8 mouse cellular contexts compared by ENCODE assay signal in the genomic region with DNA sequence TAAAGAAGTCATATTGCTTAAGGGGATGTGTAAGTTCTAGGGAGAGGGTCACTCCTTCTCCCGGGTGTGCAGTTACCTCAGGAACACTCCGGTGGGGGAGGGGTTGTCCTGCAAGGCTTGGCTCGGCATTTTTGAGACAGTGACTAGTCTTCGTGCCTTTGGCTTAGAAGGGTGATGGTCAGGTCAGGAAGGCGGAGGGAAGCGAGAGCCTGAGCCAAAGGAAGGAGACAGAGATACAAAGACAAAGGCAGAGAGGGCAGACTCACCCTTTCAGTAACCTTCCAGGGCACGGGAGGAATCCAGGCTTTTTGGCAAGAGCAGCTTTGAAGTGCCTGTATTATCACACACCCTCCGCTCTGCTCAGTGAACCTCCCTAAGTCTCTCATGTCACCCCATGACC. TPM values are rescaled to one million over a fixed set of nuclear protein-coding genes. Genes with fewer than 3 reads are reported as not detected.
A peak's percentile ranks its signal among the peaks of the same experiment; 100 is the strongest.
DNase-seq lines count a peak whose midpoint lies in the region; ATAC-seq and TF ChIP-seq lines count a peak whose summit lies in the region.

No protein-coding gene starts in this region.

- H3K9me3 ChIP-seq in lung, embryonic 14.5 days (ENCODE audit: low read depth, low read length), result no peaks in the 10 kb centered on the region
- H3K9me3 ChIP-seq in embryonic facial prominence, embryonic 11.5 days (replicated peaks; ENCODE audit: control insufficient read depth, low read length), result no peaks in the 10 kb centered on the region
- H3K9me3 ChIP-seq in kidney, embryonic 15.5 days (replicated peaks), result no peaks in the 10 kb centered on the region
- H3K9me3 ChIP-seq in stomach, embryonic 15.5 days, result no peaks in the 10 kb centered on the region

- peak overlapping the region; percentile 70 for H3K4me2 ChIP-seq in lung, embryonic 14.5 days
- H3K4me2 ChIP-seq in embryonic facial prominence, embryonic 11.5 days (ENCODE audit: low read depth, low read length), result no peak overlapping the region
- H3K4me2 ChIP-seq in kidney, embryonic 15.5 days, result no peak overlapping the region
- 0 out of 2 replicates have a peak overlapping the region, but pooled peaks have one; percentile 81 for H3K4me2 ChIP-seq in stomach, embryonic 15.5 days

- 0 out of 2 replicates have a peak overlapping the region, but pooled peaks have one; percentile 40 for H3K9ac ChIP-seq in lung, embryonic 14.5 days
- H3K9ac ChIP-seq in embryonic facial prominence, embryonic 11.5 days (replicated peaks; ENCODE audit: low read length), result peak overlapping the region; percentile 63; the same call in 1 of the 2 replicates
- H3K9ac ChIP-seq in kidney, embryonic 15.5 days, result no peak overlapping the region
- H3K9ac ChIP-seq in stomach, embryonic 15.5 days, result no peak overlapping the region

- H3K27ac ChIP-seq in lung, embryonic 14.5 days (ENCODE audit: low read depth), result peak overlapping the region; percentile 97
- peak overlapping the region; percentile 89 for H3K27ac ChIP-seq in embryonic facial prominence, embryonic 11.5 days (replicated peaks; ENCODE audit: low read depth, low read length)
- peak overlapping the region; percentile 95 for H3K27ac ChIP-seq in kidney, embryonic 15.5 days
- peak overlapping the region; percentile 94 for H3K27ac ChIP-seq in stomach, embryonic 15.5 days
- no peak overlapping the region for H3K27ac ChIP-seq in left cerebral cortex, adult 2 months

- ATAC-seq in lung, embryonic 14.5 days (ENCODE audit: insufficient read depth), result no peak
- ATAC-seq in embryonic facial prominence, embryonic 11.5 days (replicated peaks; ENCODE audit: insufficient number of reproducible peaks, low FRiP score, low TSS enrichment, low read depth), result no peak
- no peak for ATAC-seq in kidney, embryonic 15.5 days (replicated peaks; ENCODE audit: low FRiP score)
- ATAC-seq in stomach, embryonic 15.5 days (ENCODE audit: insufficient read depth, low FRiP score, low read depth), result no peak

- no peak for TF ChIP-seq CTCF in lung, embryonic 14.5 days (IDR thresholded peaks at IDR 0.05; ENCODE audit: low read depth)
- no peak for TF ChIP-seq CTCF in left cerebral cortex, adult 2 months (IDR thresholded peaks at IDR 0.05)

- WGBS in lung, embryonic 14.5 days, result 18% methylated on average over 8 of the region's 8 CpGs
- 35% methylated on average over 8 of the region's 8 CpGs for WGBS in embryonic facial prominence, embryonic 11.5 days
- 30% methylated on average over 8 of the region's 8 CpGs for WGBS in kidney, embryonic 15.5 days
- 41% methylated on average over 8 of the region's 8 CpGs for WGBS in stomach, embryonic 15.5 days

- DNase-seq in lung, embryonic 14.5 days, result no peak
- no peak for DNase-seq in lung, postnatal 36 days
- DNase-seq in embryonic facial prominence, embryonic 11.5 days (ENCODE audit: low spot score), result no peak
- DNase-seq in layer of hippocampus, postnatal 36 days, result no peak
- DNase-seq in spleen, postnatal 10 days (ENCODE audit: low spot score in 2 of 2), result no peak
- DNase-seq in left cerebral cortex, adult 2 months (ENCODE audit: extremely low spot score in 1 of 2, low spot score in 2 of 2), result no peak

- H3K27me3 ChIP-seq in lung, embryonic 14.5 days (ENCODE audit: insufficient read depth, low read length), result no peaks in the 10 kb centered on the region
- H3K27me3 ChIP-seq in embryonic facial prominence, embryonic 11.5 days (ENCODE audit: control insufficient read depth, insufficient read depth, low read length), result no peaks in the 10 kb centered on the region
- no peaks in the 10 kb centered on the region for H3K27me3 ChIP-seq in kidney, embryonic 15.5 days
- H3K27me3 ChIP-seq in stomach, embryonic 15.5 days (replicated peaks), result no peaks in the 10 kb centered on the region

- intact Hi-C loops in left cerebral cortex, adult 2 months (cut with DNase I), result no loop called here

- H3K4me1 ChIP-seq in lung, embryonic 14.5 days (ENCODE audit: insufficient read depth), result peaks cover 18% of the 10 kb centered on the region
- H3K4me1 ChIP-seq in embryonic facial prominence, embryonic 11.5 days (ENCODE audit: control insufficient read depth, insufficient read depth, low read length), result peaks cover 19% of the 10 kb centered on the region
- H3K4me1 ChIP-seq in kidney, embryonic 15.5 days, result peaks cover 39% of the 10 kb centered on the region
- H3K4me1 ChIP-seq in stomach, embryonic 15.5 days, result peaks cover 44% of the 10 kb centered on the region

- H3K36me3 ChIP-seq in lung, embryonic 14.5 days (ENCODE audit: insufficient read depth), result peaks cover 11% of the 10 kb centered on the region
- H3K36me3 ChIP-seq in embryonic facial prominence, embryonic 11.5 days (replicated peaks; ENCODE audit: control insufficient read depth, insufficient read depth, low read depth, low read length), result no peaks in the 10 kb centered on the region
- H3K36me3 ChIP-seq in kidney, embryonic 15.5 days, result peaks cover 11% of the 10 kb centered on the region
- H3K36me3 ChIP-seq in stomach, embryonic 15.5 days, result peaks cover 8% of the 10 kb centered on the region; the same call in 1 of the 2 replicates

- no peak overlapping the region for H3K4me3 ChIP-seq in lung, embryonic 14.5 days (ENCODE audit: low read depth, low read length)
- H3K4me3 ChIP-seq in embryonic facial prominence, embryonic 11.5 days (ENCODE audit: low read depth, low read length), result no peak overlapping the region
- H3K4me3 ChIP-seq in kidney, embryonic 15.5 days (replicated peaks), result no peak overlapping the region
- H3K4me3 ChIP-seq in stomach, embryonic 15.5 days (replicated peaks), result no peak overlapping the region
- H3K4me3 ChIP-seq in left cerebral cortex, adult 2 months, result no peak overlapping the region

RNA-seq across cellular contexts. Expression of a gene that starts 1.4 kb away (rescaled TPM):
- 799 and 855 TPM in 2 replicates for polyA plus RNA-seq in lung, embryonic 14.5 days (2014; fragmentation: Nextera tagmentation; extraction: Ambion mirVana)
- 547 and 598 TPM in 2 replicates for polyA plus RNA-seq in embryonic facial prominence, embryonic 11.5 days (2014; fragmentation: Nextera tagmentation; extraction: Ambion mirVana)
- polyA plus RNA-seq in kidney, embryonic 15.5 days (2015; fragmentation: Nextera tagmentation; extraction: Ambion mirVana), result 761 and 838 TPM in 2 replicates
- polyA plus RNA-seq in stomach, embryonic 15.5 days (2015; fragmentation: Nextera tagmentation; extraction: Ambion mirVana), result 1,300 and 1,476 TPM in 2 replicates
- total RNA-seq in layer of hippocampus, postnatal 36 days (2021), result 10 to 100 TPM; 18.2 to 19.2 TPM
- 10 to 100 TPM; 19.8 to 20.4 TPM for total RNA-seq in left cerebral cortex, adult 2 months (2021)

RNA-seq across cellular contexts. Expression of a gene that starts 9.6 kb away (rescaled TPM):
- 52.8 and 57.4 TPM in 2 replicates for polyA plus RNA-seq in lung, embryonic 14.5 days (2014; fragmentation: Nextera tagmentation; extraction: Ambion mirVana)
- 56.7 and 58.8 TPM in 2 replicates for polyA plus RNA-seq in embryonic facial prominence, embryonic 11.5 days (2014; fragmentation: Nextera tagmentation; extraction: Ambion mirVana)
- polyA plus RNA-seq in kidney, embryonic 15.5 days (2015; fragmentation: Nextera tagmentation; extraction: Ambion mirVana), result 54.6 and 58.9 TPM in 2 replicates
- 47.4 and 49.9 TPM in 2 replicates for polyA plus RNA-seq in stomach, embryonic 15.5 days (2015; fragmentation: Nextera tagmentation; extraction: Ambion mirVana)
- total RNA-seq in layer of hippocampus, postnatal 36 days (2021), result 10 to 100 TPM; 36.7 to 39.5 TPM
- 10 to 100 TPM; 36.2 to 38.8 TPM for total RNA-seq in left cerebral cortex, adult 2 months (2021)

RNA-seq across cellular contexts. Expression of a gene that starts 11.4 kb away (rescaled TPM):
- 17.9 and 21.9 TPM in 2 replicates for polyA plus RNA-seq in lung, embryonic 14.5 days (2014; fragmentation: Nextera tagmentation; extraction: Ambion mirVana)
- 32.9 and 35.7 TPM in 2 replicates for polyA plus RNA-seq in embryonic facial prominence, embryonic 11.5 days (2014; fragmentation: Nextera tagmentation; extraction: Ambion mirVana)
- 13.7 and 15.0 TPM in 2 replicates for polyA plus RNA-seq in kidney, embryonic 15.5 days (2015; fragmentation: Nextera tagmentation; extraction: Ambion mirVana)
- 11.8 and 12.8 TPM in 2 replicates for polyA plus RNA-seq in stomach, embryonic 15.5 days (2015; fragmentation: Nextera tagmentation; extraction: Ambion mirVana)
- total RNA-seq in layer of hippocampus, postnatal 36 days (2021), result 100 to 1,000 TPM; 171 to 176 TPM
- total RNA-seq in left cerebral cortex, adult 2 months (2021), result 100 to 1,000 TPM; 165 to 171 TPM

RNA-seq across cellular contexts. Expression of a gene that starts 22.4 kb away (rescaled TPM):
- 47.5 and 49.2 TPM in 2 replicates for polyA plus RNA-seq in lung, embryonic 14.5 days (2014; fragmentation: Nextera tagmentation; extraction: Ambion mirVana)
- polyA plus RNA-seq in embryonic facial prominence, embryonic 11.5 days (2014; fragmentation: Nextera tagmentation; extraction: Ambion mirVana), result 33.4 and 36.9 TPM in 2 replicates
- 62.9 and 66.6 TPM in 2 replicates for polyA plus RNA-seq in kidney, embryonic 15.5 days (2015; fragmentation: Nextera tagmentation; extraction: Ambion mirVana)
- polyA plus RNA-seq in stomach, embryonic 15.5 days (2015; fragmentation: Nextera tagmentation; extraction: Ambion mirVana), result 54.4 TPM in 2 replicates
- total RNA-seq in layer of hippocampus, postnatal 36 days (2021), result 10 to 100 TPM in 1 of 2 experiments, 1 to 10 TPM in 1; 7.7 to 12.7 TPM
- 10 to 100 TPM; 11.8 to 12.7 TPM for total RNA-seq in left cerebral cortex, adult 2 months (2021)

RNA-seq across cellular contexts. Expression of a gene that starts 25.6 kb away (rescaled TPM):
- polyA plus RNA-seq in lung, embryonic 14.5 days (2014; fragmentation: Nextera tagmentation; extraction: Ambion mirVana), result 43.5 and 43.9 TPM in 2 replicates
- polyA plus RNA-seq in embryonic facial prominence, embryonic 11.5 days (2014; fragmentation: Nextera tagmentation; extraction: Ambion mirVana), result 25.2 and 29.7 TPM in 2 replicates
- 34.4 and 41.6 TPM in 2 replicates for polyA plus RNA-seq in kidney, embryonic 15.5 days (2015; fragmentation: Nextera tagmentation; extraction: Ambion mirVana)
- polyA plus RNA-seq in stomach, embryonic 15.5 days (2015; fragmentation: Nextera tagmentation; extraction: Ambion mirVana), result 34.8 and 36.9 TPM in 2 replicates
- 10 to 100 TPM; 32.0 to 33.3 TPM for total RNA-seq in layer of hippocampus, postnatal 36 days (2021)
- total RNA-seq in left cerebral cortex, adult 2 months (2021), result 10 to 100 TPM; 35.0 to 37.7 TPM

Comparison
In these comparisons a context has a peak if more than half of its experiments do, and no peak if none do; other contexts are left out.
1. H3K4me2 ChIP-seq: peak in lung, embryonic 14.5 days (single experiment) and stomach, embryonic 15.5 days (single experiment); none in embryonic facial prominence, embryonic 11.5 days (single experiment) and kidney, embryonic 15.5 days (single experiment).
2. H3K9ac ChIP-seq: peak in lung, embryonic 14.5 days (single experiment) and embryonic facial prominence, embryonic 11.5 days (single experiment); none in kidney, embryonic 15.5 days (single experiment) and stomach, embryonic 15.5 days (single experiment).